Mouse (Mus musculus) forebrain, embryonic 13.5 days (tissue): Measurements from ENCODE around the gene Plch1. TPM values are rescaled to one million over a fixed set of nuclear protein-coding genes. Genes with fewer than 3 reads are reported as not detected.

Source experiments
- ATAC-seq: fragments of 200-750 bp; cut with Nextera tagmentation; 2 replicates; pipeline ENCODE4 v1.8.0; 2017
- H3K27ac ChIP-seq: fragments of 300-500 bp; sonication (generic); 2 replicates; pipeline ENCODE4 v1.5.1; 2015; ENCODE audit warnings: inconsistent platforms, mild to moderate bottlenecking, moderate library complexity
- H3K27me3 ChIP-seq: fragments of 300-500 bp; sonication (generic); 2 replicates; pipeline ENCODE4 v1.6.1; 2015; ENCODE audit warnings: mild to moderate bottlenecking, inconsistent platforms
- H3K36me3 ChIP-seq: fragments of 300-500 bp; sonication (generic); 2 replicates; pipeline ENCODE4 v1.6.1; 2015; ENCODE audit warnings: mild to moderate bottlenecking, inconsistent platforms; ENCODE audit not compliant: poor library complexity, severe bottlenecking
- H3K4me1 ChIP-seq: fragments of 300-500 bp; sonication (generic); 2 replicates; pipeline ENCODE4 v1.6.1; 2015; ENCODE audit warnings: inconsistent platforms
- H3K4me2 ChIP-seq: fragments of 300-500 bp; sonication (generic); 2 replicates; pipeline ENCODE4 v1.6.1; 2015; ENCODE audit warnings: inconsistent platforms, mild to moderate bottlenecking, moderate library complexity
- H3K4me3 ChIP-seq: fragments of 300-500 bp; sonication (generic); 2 replicates; pipeline ENCODE4 v1.5.1; 2015; ENCODE audit warnings: mild to moderate bottlenecking, inconsistent platforms
- H3K9ac ChIP-seq: fragments of 300-500 bp; sonication (generic); 2 replicates; pipeline ENCODE4 v1.6.1; 2015; ENCODE audit warnings: mild to moderate bottlenecking, inconsistent platforms
- H3K9me3 ChIP-seq: fragments of 300-500 bp; sonication (generic); replicated peaks from 2 replicates; pipeline ENCODE4 v1.6.1; 2016; ENCODE audit warnings: inconsistent platforms
- WGBS: fragments of 180-500 bp; shearing (Covaris S2); methylation state at CpG from one replicate; pipeline ENCODE4 v1.1.7; 2015; 5-methylcytosine and 5-hydroxymethylcytosine counted together
- polyA plus RNA-seq: library from polyadenylated mRNA; unstranded; fragments of >200 nt; fragmentation: Nextera tagmentation; extraction: Ambion mirVana; gene quantifications from 2 replicates; pipeline ENCODE4 v1.2.1, GENCODE M21; 2015

Plch1 gene
- polyA plus RNA-seq, result 9.8 and 13.1 TPM in 2 replicates

DNA sequence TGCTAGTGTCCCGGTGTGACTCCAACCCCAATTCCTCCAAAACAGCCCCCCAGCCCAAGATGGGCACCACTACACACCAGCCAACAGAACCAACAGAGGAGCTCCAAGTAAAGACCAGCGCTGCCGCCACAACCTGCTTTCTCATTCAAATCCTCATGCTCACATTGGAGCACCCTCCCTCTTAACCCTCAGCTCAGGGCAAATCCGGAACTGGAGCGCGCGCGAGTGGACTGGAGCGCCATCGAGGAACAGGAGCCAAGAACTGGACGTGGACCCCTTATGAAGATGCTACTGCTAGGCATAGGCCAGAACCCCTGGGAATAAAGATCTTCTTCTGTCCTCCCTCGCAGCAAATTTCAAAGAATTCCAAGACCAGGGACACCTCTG, at the start of gene Plch1:
Gene Plch1, minus strand, starts transcription at position 164 of the 387 bp plus-strand sequence.
- Histone ChIP-seq H3K4me1 (peaks cover 41% of the 10 kb centered on the region), H3K4me2 (peak within 1 kb of the TSS; percentile 79), H3K27me3 (no peaks in the 10 kb centered on the region), H3K36me3 (no peaks in the 10 kb centered on the region), H3K9ac (peak within 1 kb of the TSS; percentile 86), H3K4me3 (peak within 1 kb of the TSS; percentile 81), H3K27ac (peak within 1 kb of the TSS; percentile 89), H3K9me3 (no peaks in the 10 kb centered on the region)
- peak; percentile 86 for ATAC-seq
- WGBS, result under 1% methylated on average over 12 of the region's 12 CpGs

DNA sequence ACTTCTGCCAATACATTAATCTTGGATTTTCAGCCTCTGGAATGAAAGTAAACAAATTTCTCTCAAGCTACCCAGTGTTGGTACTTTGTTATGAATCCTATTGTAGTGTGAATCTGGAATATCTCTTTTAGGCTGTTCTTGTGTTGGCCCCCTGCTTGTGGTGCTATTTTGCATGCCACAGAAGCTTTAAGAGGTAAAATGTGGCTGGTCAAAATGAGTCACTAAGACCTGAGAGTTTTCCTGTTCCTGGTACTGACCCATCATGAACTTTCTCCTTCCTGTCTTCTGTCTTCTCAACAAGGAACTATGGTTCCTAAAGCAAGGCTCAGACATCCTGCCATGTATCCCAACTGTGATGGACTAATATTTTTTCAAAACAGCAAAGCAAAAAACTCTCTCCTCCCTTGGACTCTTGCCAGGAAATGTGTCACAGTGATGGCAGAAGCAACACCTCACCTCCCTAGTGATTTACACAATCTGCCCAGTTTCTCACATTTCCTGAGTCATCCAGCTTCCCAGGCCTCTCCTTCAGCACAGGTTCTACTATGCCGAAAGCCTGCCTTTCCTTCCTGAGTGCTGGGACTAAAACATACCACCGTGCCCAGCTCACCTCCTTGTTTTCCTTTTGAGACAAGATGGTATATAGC, 42.1 kb upstream of the Plch1 start:
- no peaks in the 10 kb centered on the region for H3K9me3 ChIP-seq
- no peak overlapping the region for H3K4me2 ChIP-seq
- no peak overlapping the region for H3K4me3 ChIP-seq
- no peak overlapping the region for H3K9ac ChIP-seq
- no peaks in the 10 kb centered on the region for H3K4me1 ChIP-seq
- peak; percentile 62; the same call in 1 of the 2 replicates for ATAC-seq
- 80% methylated on average over 2 of the region's 2 CpGs for WGBS
- H3K27ac ChIP-seq, result no peak overlapping the region
- H3K36me3 ChIP-seq, result 0 out of 2 replicates have a peak, but pooled peaks cover 3% of the 10 kb centered on the region
- no peaks in the 10 kb centered on the region for H3K27me3 ChIP-seq

DNA sequence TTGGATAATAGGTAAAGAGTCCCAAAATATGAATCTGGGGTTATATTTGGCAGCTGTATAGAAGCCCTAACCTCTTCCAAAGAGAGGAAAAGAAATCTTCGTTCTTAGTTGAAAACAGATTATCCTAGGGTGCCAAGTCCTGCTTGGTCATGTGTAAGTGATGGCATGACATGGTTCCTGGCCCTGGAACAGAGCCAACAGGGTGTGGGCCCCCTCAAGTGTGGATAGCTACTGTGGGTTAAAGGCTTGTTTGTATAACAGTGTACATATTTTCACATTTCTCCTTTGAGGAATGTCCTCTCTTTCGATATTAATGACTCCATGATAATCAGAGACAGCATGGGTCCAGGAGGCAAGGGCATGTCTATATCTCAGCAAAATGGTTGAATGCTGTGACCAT, 39.7 kb upstream of the Plch1 start:
- ATAC-seq, result no peak
- WGBS, result 87% methylated on average over 2 of the region's 2 CpGs
- Histone ChIP-seq H3K4me2 (no peak overlapping the region), H3K9me3 (no peaks in the 10 kb centered on the region), H3K4me1 (no peaks in the 10 kb centered on the region), H3K36me3 (0 out of 2 replicates have a peak, but pooled peaks cover 3% of the 10 kb centered on the region), H3K9ac (no peak overlapping the region), H3K4me3 (no peak overlapping the region), H3K27me3 (no peaks in the 10 kb centered on the region), H3K27ac (no peak overlapping the region)

DNA sequence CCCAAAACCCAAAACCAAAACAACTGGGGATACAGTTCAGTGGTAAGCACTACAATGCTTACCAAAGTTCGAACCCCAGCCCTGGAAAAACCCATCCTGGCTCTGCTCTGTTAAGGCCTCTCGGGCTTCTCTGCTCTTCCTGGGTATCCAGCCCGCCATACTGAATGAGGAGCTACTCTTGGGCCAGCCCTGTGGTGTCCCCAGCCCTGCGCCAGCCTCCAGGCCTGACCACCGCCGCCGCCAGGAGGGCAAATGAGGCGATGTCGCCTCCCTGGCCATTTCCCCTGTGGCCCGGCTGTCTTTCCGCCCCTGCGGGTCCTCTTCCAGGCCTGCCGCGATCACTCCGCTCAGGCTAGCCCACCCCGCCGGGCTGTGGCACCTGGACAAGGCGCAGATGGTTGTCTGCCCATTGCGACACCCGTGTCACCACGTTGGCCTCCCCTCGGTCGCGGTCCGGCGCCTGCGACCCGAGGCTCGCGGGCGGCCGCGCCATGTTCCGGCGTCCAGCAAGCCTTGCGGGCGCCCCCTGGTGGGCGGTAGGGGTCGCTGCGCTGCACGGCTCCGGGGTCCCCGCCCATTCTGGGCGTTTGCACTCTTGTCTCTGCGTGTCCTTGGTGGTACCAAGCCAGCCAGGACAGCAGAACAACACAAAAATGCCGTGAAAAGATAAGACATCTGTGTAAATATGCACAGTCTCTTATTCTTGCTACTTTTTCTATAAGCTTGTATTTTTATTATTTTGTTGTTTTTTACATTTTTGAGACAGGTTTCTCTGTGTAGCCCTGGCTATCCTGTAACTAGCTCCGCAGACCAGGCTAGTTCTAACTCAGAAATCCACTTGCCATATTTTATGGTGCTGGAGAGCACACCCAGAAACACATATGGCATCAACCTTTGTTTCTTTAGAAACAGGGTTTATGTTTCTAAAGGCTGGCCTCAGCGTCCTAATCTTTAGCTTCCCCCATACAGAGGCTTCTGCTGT, 29.9 kb upstream of the Plch1 start, which contains the start of gene E130311K13Rik:
Gene E130311K13Rik, minus strand, starts transcription at position 595 of the 982 bp plus-strand sequence.
- H3K4me2 ChIP-seq, result peak within 1 kb of the TSS; percentile 69
- H3K4me1 ChIP-seq, result no peaks in the 10 kb centered on the region
- H3K9me3 ChIP-seq, result no peaks in the 10 kb centered on the region
- WGBS, result 5% methylated on average over 46 of the region's 48 CpGs
- ATAC-seq, result peak; percentile 97
- peak within 1 kb of the TSS; percentile 63 for H3K4me3 ChIP-seq
- no peaks in the 10 kb centered on the region for H3K36me3 ChIP-seq
- H3K27me3 ChIP-seq, result no peaks in the 10 kb centered on the region
- H3K9ac ChIP-seq, result peak within 1 kb of the TSS; percentile 82
- H3K27ac ChIP-seq, result no peak within 1 kb of the TSS; the same call in 1 of the 2 replicates

DNA sequence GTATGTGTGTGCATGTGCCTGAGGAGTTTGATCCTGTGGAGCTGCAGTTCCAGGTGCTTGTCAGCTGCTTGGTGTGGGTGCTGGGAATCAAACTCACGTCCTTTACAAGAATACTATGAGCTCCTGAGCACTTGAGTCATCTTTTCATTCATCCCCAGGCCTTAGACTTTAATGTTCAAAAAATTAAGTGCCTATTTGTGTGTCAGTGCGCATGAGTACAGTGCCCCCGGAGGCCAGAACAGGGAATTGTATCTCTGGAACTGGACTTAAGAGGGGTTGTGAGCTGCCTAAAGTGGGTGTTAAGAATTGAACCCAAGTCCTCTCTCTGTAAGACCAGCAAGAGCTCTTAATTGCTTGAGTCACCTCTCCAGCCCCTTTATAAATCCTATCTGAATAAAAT, 20.4 kb upstream of the Plch1 start:
- H3K4me3 ChIP-seq, result no peak overlapping the region
- 62% methylated on average over 3 of the region's 3 CpGs for WGBS
- no peaks in the 10 kb centered on the region for H3K4me1 ChIP-seq
- peaks cover 6% of the 10 kb centered on the region; the same call in 1 of the 2 replicates for H3K36me3 ChIP-seq
- H3K27me3 ChIP-seq, result no peaks in the 10 kb centered on the region
- no peak overlapping the region for H3K27ac ChIP-seq
- ATAC-seq, result no peak
- no peak overlapping the region for H3K4me2 ChIP-seq
- no peak overlapping the region for H3K9ac ChIP-seq
- no peaks in the 10 kb centered on the region for H3K9me3 ChIP-seq

DNA sequence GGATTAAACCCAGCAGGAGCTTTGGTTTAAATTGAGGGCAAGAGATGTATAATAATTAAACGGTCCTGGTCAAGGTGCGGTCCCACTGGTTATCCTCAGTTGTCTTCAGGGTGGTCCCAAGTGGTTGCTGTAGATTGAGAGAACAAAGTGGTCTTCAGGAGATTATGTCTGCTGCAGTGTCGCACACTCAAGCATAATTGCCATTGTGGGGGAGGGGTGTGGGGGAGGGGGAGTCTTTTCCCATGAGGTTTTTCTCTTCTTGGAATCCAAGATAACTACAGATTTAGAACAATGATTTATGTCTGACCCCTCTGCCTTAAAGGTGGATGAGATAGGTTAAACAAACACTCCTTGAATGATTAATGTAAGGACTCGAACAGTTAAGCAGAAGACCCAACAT, 11.0 kb upstream of the Plch1 start:
- Histone ChIP-seq H3K36me3 (peaks cover 3% of the 10 kb centered on the region; the same call in 1 of the 2 replicates), H3K9me3 (no peaks in the 10 kb centered on the region), H3K4me2 (no peak overlapping the region), H3K4me1 (peaks cover 2% of the 10 kb centered on the region; the same call in 1 of the 2 replicates), H3K27me3 (no peaks in the 10 kb centered on the region), H3K9ac (no peak overlapping the region), H3K27ac (no peak overlapping the region), H3K4me3 (no peak overlapping the region)
- ATAC-seq, result no peak
- WGBS, result 88% methylated on average over 4 of the region's 4 CpGs

DNA sequence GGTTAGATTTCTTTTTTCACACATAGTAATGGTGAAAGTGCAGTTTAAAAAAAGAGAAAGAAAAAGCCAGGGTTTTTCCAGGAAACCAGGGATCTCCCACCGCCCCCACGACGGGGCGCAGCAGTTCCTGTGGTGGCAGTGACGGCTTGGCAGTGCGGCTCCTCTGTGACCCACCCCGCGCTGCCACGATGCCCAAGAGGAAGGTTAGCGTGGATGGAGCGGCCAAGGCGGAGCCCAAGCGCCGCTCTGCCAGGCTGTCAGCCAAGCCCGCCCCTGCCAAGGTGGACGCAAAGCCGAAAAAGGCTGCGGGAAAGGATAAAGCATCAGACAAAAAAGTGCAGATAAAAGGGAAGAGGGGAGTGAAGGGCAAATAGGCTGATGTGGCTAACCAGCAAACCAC, 6.0 kb upstream of the Plch1 start:
- H3K9ac ChIP-seq, result peak overlapping the region; percentile 66
- H3K4me1 ChIP-seq, result peaks cover 19% of the 10 kb centered on the region
- H3K4me3 ChIP-seq, result peak overlapping the region; percentile 32
- H3K27ac ChIP-seq, result no peak overlapping the region
- H3K36me3 ChIP-seq, result no peaks in the 10 kb centered on the region
- ATAC-seq, result no peak
- 2% methylated on average over 18 of the region's 18 CpGs for WGBS
- H3K4me2 ChIP-seq, result peak overlapping the region; percentile 67
- no peaks in the 10 kb centered on the region for H3K27me3 ChIP-seq
- H3K9me3 ChIP-seq, result no peaks in the 10 kb centered on the region

DNA sequence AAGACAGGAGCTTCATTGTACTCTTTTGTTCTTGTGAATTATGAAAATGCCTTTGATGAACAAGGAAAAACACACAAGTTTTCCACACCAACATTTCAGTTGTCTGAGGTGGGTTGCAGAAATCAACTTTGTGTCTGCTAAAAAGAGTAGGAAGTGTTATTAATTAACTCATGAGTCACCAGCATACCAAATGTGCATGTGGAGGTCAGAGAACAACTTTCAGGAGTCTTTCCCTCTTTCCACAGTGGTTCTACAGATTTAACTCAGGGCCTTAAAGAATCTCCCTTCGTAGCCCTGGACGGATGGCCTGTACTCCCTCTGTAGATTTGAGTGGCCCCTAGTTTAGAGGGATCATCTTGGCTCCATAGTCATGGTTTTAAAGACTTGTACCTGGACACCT, 4.9 kb upstream of the Plch1 start:
- ATAC-seq, result no peak
- Histone ChIP-seq H3K4me2 (no peak overlapping the region), H3K36me3 (no peaks in the 10 kb centered on the region), H3K9ac (no peak overlapping the region), H3K27ac (no peak overlapping the region), H3K27me3 (no peaks in the 10 kb centered on the region), H3K4me1 (peaks cover 27% of the 10 kb centered on the region), H3K4me3 (no peak overlapping the region), H3K9me3 (no peaks in the 10 kb centered on the region)
- 66% methylated on average over 2 of the region's 2 CpGs for WGBS

DNA sequence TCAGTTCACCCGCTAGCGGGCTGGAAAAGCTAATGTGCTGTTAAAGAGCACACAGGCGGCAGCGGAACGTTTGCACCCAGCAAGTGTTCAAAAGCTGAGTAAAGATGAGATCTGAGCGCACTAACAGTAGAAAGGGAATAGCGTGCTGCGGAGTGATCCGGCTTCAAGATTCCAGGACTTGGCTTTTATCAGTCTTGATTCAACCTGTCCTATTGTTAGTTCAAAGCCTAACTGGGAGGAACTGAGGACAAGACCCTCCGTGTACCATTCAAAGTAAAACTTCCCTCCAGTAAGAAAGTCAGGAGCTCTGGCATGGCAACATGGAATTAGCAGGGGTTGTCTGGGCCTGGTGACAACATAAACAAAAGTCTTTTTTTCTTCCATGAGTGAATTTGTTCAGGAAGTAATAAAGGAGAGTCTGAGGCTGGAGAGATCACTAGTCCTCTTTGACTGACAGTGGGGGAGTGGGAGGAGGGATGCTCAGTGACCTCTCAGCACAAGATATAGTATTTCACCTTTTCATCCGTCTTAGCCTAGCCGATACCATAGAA, 824 bp upstream of the Plch1 start:
- Histone ChIP-seq H3K27ac (peak overlapping the region; percentile 89), H3K4me2 (peak overlapping the region; percentile 79), H3K27me3 (no peaks in the 10 kb centered on the region), H3K9me3 (no peaks in the 10 kb centered on the region), H3K9ac (peak overlapping the region; percentile 86), H3K4me3 (peak overlapping the region; percentile 81), H3K4me1 (peaks cover 47% of the 10 kb centered on the region), H3K36me3 (no peaks in the 10 kb centered on the region)
- WGBS, result 1% methylated on average over 12 of the region's 12 CpGs
- ATAC-seq, result peak; percentile 29; the same call in 1 of the 2 replicates

DNA sequence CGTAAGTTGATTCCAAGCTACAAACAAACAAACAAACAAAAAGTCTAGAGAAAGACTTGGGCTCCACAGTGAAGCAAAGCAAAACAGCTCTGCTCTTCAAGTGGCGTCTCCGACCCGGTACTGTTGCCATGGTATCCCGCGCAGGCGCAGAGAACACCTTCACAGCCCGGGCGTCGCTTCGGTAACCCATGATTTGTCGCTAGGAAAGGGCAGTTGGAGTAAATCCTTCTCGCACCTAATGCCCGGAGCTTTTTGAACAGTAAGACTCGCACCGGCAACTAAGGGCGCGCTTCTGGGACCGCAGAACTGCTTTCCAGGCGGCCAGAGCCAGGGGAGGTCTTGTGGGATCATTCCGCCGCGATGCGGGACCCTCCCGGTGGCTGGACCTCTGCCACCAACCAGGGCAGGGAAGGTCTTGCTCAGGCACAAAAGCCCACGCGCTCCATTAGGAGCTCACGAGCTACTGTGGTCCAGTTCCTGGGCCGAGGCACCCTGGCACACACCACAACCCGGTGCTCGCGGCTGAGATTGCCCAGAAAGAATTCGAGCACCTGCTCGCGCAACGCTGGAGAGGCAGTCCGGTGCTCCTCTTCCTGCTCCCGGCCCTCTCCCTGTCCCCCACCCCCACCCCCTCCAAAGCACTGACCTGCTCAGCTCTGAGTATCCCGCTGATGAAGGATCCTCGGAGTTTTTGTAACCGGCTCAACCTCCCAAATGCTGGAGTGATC, 527 bp downstream of the Plch1 start:
- H3K27ac ChIP-seq, result peak overlapping the region; percentile 89
- under 1% methylated on average over 41 of the region's 41 CpGs for WGBS
- H3K4me1 ChIP-seq, result peaks cover 41% of the 10 kb centered on the region
- H3K4me3 ChIP-seq, result peak overlapping the region; percentile 81
- H3K4me2 ChIP-seq, result peak overlapping the region; percentile 79
- no peaks in the 10 kb centered on the region for H3K9me3 ChIP-seq
- H3K27me3 ChIP-seq, result no peaks in the 10 kb centered on the region
- peak overlapping the region; percentile 86 for H3K9ac ChIP-seq
- no peaks in the 10 kb centered on the region for H3K36me3 ChIP-seq
- ATAC-seq, result peak; percentile 92

DNA sequence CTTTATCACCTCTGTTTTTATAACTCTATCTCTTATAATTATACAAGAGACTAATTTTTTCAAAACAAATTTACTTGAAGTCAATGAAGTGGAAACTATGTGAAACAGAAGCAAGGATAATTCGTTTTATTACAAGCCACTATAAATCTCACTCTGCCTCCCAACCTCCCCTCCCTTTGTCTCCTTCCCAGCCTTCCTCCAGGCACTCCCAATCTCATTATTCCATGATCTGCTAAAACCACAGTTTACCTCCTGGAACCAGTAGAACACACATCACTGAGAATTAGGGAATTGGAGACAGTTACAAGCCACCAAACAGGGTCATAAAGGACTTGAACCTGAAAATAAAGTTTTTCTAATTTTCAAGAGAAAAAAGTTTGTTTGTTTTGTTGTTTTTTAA, 2.1 kb downstream of the Plch1 start:
- Histone ChIP-seq H3K27ac (no peak overlapping the region), H3K4me1 (peaks cover 44% of the 10 kb centered on the region), H3K4me2 (peak overlapping the region; percentile 79), H3K9me3 (no peaks in the 10 kb centered on the region), H3K36me3 (no peaks in the 10 kb centered on the region), H3K9ac (no peak overlapping the region), H3K4me3 (peak overlapping the region; percentile 81; the same call in 1 of the 2 replicates), H3K27me3 (no peaks in the 10 kb centered on the region)
- ATAC-seq, result no peak
- 0% methylated on average over 1 of the region's 1 CpGs for WGBS
